Mouse (Mus musculus) embryonic fibroblast, embryonic 13.5 days (primary cell): ENCODE results near the gene Dohh.

Experiments
- CTCF ChIP-seq: IDR thresholded peaks from 2 replicates; pipeline ENCODE4 v1.5.1; 2011; ENCODE audit warnings: mild to moderate bottlenecking, control low read depth, low read length, moderate library complexity, borderline replicate concordance; ENCODE audit not compliant: insufficient read depth
- POLR2A ChIP-seq: IDR thresholded peaks from 2 replicates; pipeline ENCODE4 v1.6.1; 2011; ENCODE audit warnings: low read depth, mild to moderate bottlenecking, control low read depth, low read length, moderate library complexity

- TF ChIP-seq CTCF = no peak
- no peak for TF ChIP-seq POLR2A
Measured at GRCm38 (mm10) chr10:81354738-81355477, 29.3 kb upstream of the Dohh start.
